Mouse (Mus musculus): ENCODE results near the gene Cyth3.

The Cyth3 gene

DNA sequence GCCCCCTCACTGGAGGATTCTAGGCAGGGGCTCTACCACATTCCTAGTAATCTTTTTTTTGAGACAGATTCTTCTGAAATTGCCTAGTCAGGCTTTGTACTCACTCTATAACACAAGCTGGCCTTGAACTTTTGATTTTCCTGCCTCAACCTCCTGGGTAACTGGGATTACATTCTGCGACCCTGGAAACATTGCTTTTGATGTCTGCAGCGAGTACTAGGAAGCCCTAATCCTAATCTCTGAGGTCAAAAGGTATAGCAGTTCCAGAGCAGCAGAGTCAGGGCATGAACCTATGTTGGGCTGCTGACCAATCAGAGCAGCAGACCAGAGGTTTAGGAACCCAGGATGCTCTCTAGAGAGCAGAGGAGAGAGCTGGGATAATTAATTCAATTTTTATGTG, 6.9 kb upstream of the Cyth3 start:
- no peak for DNase-seq (ENCODE audit: extremely low read depth, insufficient read length, low spot score)

GRCm38 (mm10) chr5:143616116-143616515, 6.1 kb upstream of the Cyth3 start:
- no peak for DNase-seq (ENCODE audit: extremely low read depth, insufficient read length, low spot score)

DNA sequence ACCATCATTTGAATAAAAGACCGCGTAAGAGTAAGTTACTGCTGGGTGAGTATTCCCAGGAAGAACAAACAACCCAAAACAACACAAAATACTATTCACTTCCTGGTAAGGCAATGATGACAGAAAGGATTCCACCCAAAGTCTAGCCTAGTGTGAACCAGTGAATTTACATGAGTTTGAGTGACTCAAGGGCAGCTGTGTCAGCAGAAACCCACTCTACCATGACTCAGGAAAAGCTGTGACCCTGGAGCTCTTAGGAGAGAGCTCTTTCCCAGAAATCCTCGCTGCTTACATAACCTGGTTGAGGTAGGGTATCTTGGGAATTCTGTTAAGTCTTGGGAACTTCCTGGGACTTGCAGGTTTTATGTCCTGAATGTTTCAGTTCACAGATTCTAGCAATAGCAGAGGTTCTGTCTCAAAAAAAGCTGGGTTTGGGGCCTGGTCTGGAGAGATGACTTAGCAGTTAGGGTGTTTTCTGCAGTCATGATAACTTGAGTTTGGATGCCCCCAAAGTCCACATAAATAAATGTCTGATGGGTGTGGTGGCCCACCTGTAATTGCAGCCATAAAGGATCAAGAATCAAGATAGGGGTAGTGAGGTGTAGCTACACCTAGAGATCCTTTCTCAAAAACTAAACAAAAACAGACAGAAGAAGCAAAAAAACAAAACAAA, 5.5 kb upstream of the Cyth3 start:
- DNase-seq (ENCODE audit: extremely low read depth, insufficient read length, low spot score), result no peak

DNA sequence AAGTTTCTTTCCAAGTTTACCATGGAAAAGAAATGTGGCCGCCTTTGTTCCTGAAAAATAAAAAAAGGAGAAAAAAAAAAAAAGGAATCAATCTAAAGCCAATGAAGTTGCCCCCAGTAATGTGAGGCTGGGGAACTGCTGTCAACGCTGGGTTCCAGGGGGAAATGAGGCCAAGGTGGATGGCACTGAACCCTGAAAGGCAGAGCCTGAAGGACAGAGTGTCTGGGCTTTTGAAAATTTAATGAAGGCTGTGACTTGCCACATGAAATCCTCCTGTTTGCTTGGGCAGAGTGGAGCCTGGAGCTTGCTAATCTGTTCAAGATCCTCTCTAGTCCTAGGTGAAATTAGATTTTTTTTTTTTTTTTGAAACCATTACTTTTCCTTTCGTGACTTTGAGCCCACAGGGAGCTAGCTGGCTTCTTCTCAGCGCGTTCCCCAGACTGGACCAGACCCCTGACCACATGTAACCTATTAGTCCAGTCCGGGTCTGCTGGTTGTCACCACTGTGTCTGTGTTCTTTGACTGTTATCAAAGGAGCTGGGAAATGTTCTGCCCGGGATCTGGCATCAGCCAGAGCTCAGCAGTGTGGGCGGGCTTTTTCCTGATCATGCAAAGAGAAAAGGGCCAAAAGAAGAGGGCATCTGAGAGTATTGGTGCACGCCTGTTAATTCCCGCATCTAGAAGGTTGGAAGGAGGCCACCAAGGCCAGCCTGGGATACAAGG, 4.6 kb upstream of the Cyth3 start:
- DNase-seq (ENCODE audit: extremely low read depth, insufficient read length, low spot score), result no peak

- DNase-seq (ENCODE audit: extremely low read depth, insufficient read length, low spot score), result no peak
These were observed 3.7 kb upstream of the Cyth3 start for GRCm38 (mm10) chr5:143618585-143618984.

GRCm38 (mm10) chr5:143620196-143620595, 2.1 kb upstream of the Cyth3 start:
- DNase-seq (ENCODE audit: extremely low read depth, insufficient read length, low spot score), result no peak

DNA sequence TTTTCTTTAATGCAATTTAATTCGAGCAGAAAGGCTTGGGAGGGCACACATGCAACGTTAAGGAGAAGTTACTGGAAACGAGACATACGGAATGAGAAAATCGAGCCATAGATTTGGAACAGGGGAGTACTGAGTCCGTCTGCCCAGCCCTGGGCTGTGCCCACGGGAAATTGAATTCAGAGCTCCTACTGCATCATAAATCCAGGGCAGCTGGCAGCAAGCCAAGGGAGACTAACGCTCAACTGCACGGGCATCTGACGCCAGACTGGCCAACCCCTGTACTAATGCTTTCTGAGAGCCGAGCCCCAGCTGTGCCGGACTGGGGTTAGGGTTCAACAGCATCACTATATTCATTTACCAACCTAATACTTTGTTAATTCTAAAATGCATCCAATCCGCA, 1.3 kb upstream of the Cyth3 start:
- DNase-seq (ENCODE audit: extremely low read depth, insufficient read length, low spot score), result no peak

- DNase-seq (ENCODE audit: extremely low read depth, insufficient read length, low spot score), result no peak
These were observed 440 bp downstream of the Cyth3 start for GRCm38 (mm10) chr5:143622623-143623150.

DNA sequence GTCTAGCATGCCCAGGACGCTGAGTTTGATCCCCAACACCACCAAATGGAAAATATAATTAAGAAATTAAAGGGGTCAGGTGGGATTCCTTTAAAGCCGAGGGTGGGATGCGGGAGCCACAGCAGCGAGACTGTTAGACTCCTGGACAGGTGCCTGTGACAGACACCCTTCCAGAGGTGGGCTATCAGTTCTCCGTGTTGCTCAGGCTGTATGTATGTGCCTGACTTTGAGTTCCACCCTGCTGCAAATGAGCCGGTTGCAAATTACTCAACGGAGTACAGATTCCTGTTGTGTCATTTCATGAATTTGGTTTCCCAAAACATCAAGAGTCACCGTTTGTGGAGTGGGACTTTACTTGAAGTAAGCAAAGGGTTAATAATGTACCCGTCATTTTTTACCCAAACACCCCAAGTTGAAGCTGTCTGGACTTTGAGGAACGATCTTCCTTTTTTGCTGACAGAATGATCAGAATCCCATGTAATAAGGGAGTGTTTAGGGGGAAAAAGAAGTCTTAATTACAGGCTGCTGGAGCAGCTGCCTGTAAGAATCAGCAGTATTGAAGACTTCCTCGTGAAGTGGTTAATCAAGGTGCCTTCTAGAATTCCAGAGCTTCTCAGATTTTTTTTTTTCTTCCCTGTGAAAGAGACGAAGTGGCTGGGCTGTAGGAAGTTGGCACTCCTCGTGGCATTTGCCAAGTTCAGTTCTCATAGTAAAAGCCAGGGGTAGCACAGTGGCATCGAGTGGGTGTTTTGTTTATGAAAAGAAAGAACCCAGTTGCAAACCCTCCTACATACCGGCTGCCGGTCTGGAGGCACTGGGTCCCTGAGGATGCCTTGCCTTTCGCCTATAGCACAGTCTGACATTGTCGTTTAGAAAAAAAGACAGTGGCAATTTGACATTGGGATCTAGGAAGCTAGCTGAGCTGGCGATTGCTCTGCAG, 1.4 kb downstream of the Cyth3 start:
- DNase-seq (ENCODE audit: extremely low read depth, insufficient read length, low spot score), result no peak

DNA sequence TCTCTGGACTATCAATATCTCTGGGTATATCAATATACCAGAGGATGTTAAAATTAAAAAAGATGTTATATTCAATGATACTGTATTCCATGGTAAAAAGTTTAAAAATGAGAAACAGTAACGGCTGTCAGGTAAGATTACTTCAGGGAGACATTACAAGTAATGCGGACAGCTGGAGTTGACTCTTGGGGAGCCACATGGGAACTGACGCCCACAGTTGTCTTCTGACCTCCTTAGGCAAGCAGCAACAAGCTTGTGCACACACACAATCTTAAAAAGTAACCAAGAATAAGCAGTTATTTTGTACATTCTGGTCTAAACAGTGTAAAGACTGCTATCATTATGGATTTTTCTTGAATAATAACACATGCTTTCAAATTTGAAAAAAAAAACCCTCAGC, 2.2 kb downstream of the Cyth3 start:
- DNase-seq (ENCODE audit: extremely low read depth, insufficient read length, low spot score), result no peak

GRCm38 (mm10) chr5:143625497-143625896, 3.2 kb downstream of the Cyth3 start:
- no peak for DNase-seq (ENCODE audit: extremely low read depth, insufficient read length, low spot score)

- no peak for DNase-seq (ENCODE audit: extremely low read depth, insufficient read length, low spot score)
These were observed 3.8 kb downstream of the Cyth3 start for GRCm38 (mm10) chr5:143625940-143626588.

DNA sequence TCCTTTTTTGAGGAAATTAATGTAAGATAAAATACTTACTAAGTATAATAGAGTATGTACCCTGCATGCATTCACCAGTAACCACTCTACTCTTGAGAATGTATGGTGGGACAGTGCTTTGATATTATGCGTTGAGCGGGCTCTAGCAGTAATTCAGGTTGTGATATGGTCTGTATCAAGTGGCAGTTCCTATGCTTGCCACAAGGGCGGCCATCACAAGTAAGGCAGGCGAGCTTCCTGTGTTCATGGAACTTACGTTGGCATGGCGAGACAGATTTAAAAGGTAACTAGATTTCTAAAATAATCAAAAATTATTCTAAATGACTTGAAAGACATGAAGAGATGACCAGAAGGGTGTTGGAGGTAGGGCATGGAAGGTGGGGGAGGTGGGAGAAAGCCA, 5.3 kb downstream of the Cyth3 start:
- no peak for DNase-seq (ENCODE audit: extremely low read depth, insufficient read length, low spot score)

GRCm38 (mm10) chr5:143627926-143628325, 5.7 kb downstream of the Cyth3 start:
- DNase-seq (ENCODE audit: extremely low read depth, insufficient read length, low spot score), result no peak

DNA sequence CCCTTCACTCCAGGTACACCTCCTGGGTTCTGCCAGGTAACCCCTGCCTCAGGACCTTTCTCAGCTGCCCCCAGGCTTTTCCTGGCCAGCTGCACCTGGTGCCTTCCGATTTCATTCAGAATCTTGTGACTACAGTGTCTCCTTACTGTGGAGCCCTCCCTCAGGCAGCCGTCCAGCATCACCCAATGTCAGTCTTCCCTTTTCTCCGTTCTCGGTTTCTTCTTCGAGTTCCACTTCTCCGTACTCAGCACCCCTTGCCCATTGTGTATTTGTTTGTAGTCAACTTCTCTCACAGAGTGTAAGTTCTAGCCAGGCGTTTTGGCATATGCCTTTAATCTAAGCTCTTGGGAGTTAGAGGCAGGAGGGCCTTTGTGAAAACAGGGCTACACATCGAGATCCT, 7.4 kb downstream of the Cyth3 start:
- no peak for DNase-seq (ENCODE audit: extremely low read depth, insufficient read length, low spot score)

GRCm38 (mm10) chr5:143630214-143630613, 8.0 kb downstream of the Cyth3 start:
- DNase-seq (ENCODE audit: extremely low read depth, insufficient read length, low spot score), result no peak

DNA sequence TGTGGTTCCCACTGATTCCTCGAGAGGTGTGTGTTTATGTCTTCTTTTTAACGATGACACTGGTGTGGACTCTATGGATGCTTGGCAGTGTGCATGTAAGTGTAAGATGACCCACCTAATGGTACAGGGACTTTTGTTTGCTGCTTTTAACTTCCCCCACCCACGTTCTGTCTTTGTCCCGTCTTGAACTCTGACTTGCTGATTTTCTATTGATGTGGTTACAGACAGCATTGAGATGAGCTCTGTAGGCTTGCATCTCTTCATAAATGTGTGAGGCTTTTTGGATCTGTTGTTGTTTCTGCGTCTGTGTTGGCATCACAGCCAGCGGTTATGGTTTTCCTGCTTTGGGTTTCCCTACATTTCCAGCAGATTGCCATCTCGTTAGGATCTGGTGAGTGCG, 8.5 kb downstream of the Cyth3 start:
- DNase-seq (ENCODE audit: extremely low read depth, insufficient read length, low spot score), result no peak

DNA sequence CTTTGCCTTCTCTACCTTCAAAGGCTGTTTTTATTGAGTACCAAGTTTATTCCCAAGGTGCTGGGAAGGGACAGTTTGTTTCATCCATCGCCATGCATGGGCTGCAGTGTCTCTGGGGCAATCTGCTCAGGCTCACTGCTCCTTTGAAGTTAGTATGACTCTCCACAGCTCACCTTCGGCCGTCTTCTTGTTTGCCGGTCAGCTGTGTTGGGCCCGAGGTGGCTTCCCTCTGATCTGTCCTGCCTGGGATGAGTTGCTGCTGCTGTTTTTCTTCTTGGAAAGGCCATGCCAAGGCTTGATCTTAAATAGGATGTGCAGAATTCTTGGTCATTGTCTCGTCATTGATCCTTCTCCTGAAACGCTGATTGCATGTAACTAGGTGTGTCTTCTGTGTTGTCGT, 9.3 kb downstream of the Cyth3 start:
- no peak for DNase-seq (ENCODE audit: extremely low read depth, insufficient read length, low spot score)

- no peak for DNase-seq (ENCODE audit: extremely low read depth, insufficient read length, low spot score)
These were observed 10.7 kb downstream of the Cyth3 start for GRCm38 (mm10) chr5:143632674-143633557.

- no peak for DNase-seq (ENCODE audit: extremely low read depth, insufficient read length, low spot score)
These were observed 11.3 kb downstream of the Cyth3 start for GRCm38 (mm10) chr5:143633558-143633871.
